Mouse (Mus musculus) cortical plate, adult 2 months (tissue): ENCODE data around the gene Lcmt1.

ENCODE experiments used
- CTCF ChIP-seq: fragments of 200-500 bp; IDR thresholded peaks from 2 replicates; pipeline ENCODE4 v1.5.1; 2011; ENCODE audit warnings: mild to moderate bottlenecking, control low read depth, low read length; ENCODE audit not compliant: insufficient read depth; ENCODE audit errors: extremely low read depth
- POLR2A ChIP-seq: fragments of 200-500 bp; IDR thresholded peaks from 2 replicates; pipeline ENCODE4 v1.6.1; 2011; ENCODE audit warnings: mild to moderate bottlenecking, low read length, control low read depth; ENCODE audit not compliant: insufficient read depth; ENCODE audit errors: extremely low read depth

- TF ChIP-seq CTCF (no peak), POLR2A (no peak)
These were observed 60.8 kb downstream of the Lcmt1 start for GRCm38 (mm10) chr7:123430411-123430705.
